Mouse (Mus musculus): Measurements from ENCODE around the gene Eaf2. TPM values are rescaled to one million over a fixed set of nuclear protein-coding genes. Genes with fewer than 3 reads are reported as not detected.

Gene Eaf2
- polyA plus RNA-seq, 1 experiment, result 1.2 TPM

GRCm38 (mm10) chr16:36786466-36786865 is 88.3 kb downstream of the Eaf2 start:
- no peak for DNase-seq
- WGBS, result 93% methylated on average over 7 of the region's 7 CpGs
- no peak overlapping the region for H3K27ac ChIP-seq (ENCODE audit: control insufficient read depth, insufficient read depth, low read length)
- TF ChIP-seq POLR2A (IDR thresholded peaks at IDR 0.05; ENCODE audit: control insufficient read depth, extremely low read depth, insufficient read depth, low read length, poor library complexity) (no peak), CTCF (IDR thresholded peaks at IDR 0.05; ENCODE audit: borderline replicate concordance, control insufficient read depth, extremely low read depth, insufficient read depth, low read length, poor library complexity) (no peak)
- H3K27me3 ChIP-seq (ENCODE audit: control insufficient read depth, insufficient read depth, low read length), result no peaks in the 10 kb centered on the region
- H3K4me1 ChIP-seq (replicated peaks; ENCODE audit: control insufficient read depth, insufficient read depth, low read length), result no peaks in the 10 kb centered on the region
- no peak overlapping the region for H3K4me3 ChIP-seq (ENCODE audit: control insufficient read depth, insufficient read depth, low read length)
- no peaks in the 10 kb centered on the region for H3K36me3 ChIP-seq (ENCODE audit: control insufficient read depth, insufficient read depth, low read length)

GRCm38 (mm10) chr16:36784594-36785313 is 90.0 kb downstream of the Eaf2 start, which contains the start of gene Slc15a2:
Slc15a2 (minus strand) TSS chr16:36784962.
- no peaks in the 10 kb centered on the region for H3K27me3 ChIP-seq (ENCODE audit: control insufficient read depth, insufficient read depth, low read length)
- no peak within 1 kb of the TSS for H3K4me3 ChIP-seq (ENCODE audit: control insufficient read depth, insufficient read depth, low read length)
- no peaks in the 10 kb centered on the region for H3K4me1 ChIP-seq (replicated peaks; ENCODE audit: control insufficient read depth, insufficient read depth, low read length)
- H3K36me3 ChIP-seq (ENCODE audit: control insufficient read depth, insufficient read depth, low read length), result no peaks in the 10 kb centered on the region
- no peak for TF ChIP-seq POLR2A (IDR thresholded peaks at IDR 0.05; ENCODE audit: control insufficient read depth, extremely low read depth, insufficient read depth, low read length, poor library complexity)
- DNase-seq, result no peak
- WGBS, result 82% methylated on average over 10 of the region's 10 CpGs
- no peak within 1 kb of the TSS for H3K27ac ChIP-seq (ENCODE audit: control insufficient read depth, insufficient read depth, low read length)

- TF ChIP-seq POLR2A (IDR thresholded peaks at IDR 0.05; ENCODE audit: control insufficient read depth, extremely low read depth, insufficient read depth, low read length, poor library complexity) (no peak), CTCF (IDR thresholded peaks at IDR 0.05; ENCODE audit: borderline replicate concordance, control insufficient read depth, extremely low read depth, insufficient read depth, low read length, poor library complexity) (no peak)
- H3K36me3 ChIP-seq (ENCODE audit: control insufficient read depth, insufficient read depth, low read length), result no peaks in the 10 kb centered on the region
- DNase-seq, result no peak
- H3K4me3 ChIP-seq (ENCODE audit: control insufficient read depth, insufficient read depth, low read length), result no peak overlapping the region
- no peak overlapping the region for H3K27ac ChIP-seq (ENCODE audit: control insufficient read depth, insufficient read depth, low read length)
- no peaks in the 10 kb centered on the region for H3K27me3 ChIP-seq (ENCODE audit: control insufficient read depth, insufficient read depth, low read length)
- 96% methylated on average over 2 of the region's 2 CpGs for WGBS
- H3K4me1 ChIP-seq (replicated peaks; ENCODE audit: control insufficient read depth, insufficient read depth, low read length), result no peaks in the 10 kb centered on the region
Measured at GRCm38 (mm10) chr16:36784146-36784545, 90.7 kb downstream of the Eaf2 start.

GRCm38 (mm10) chr16:36775658-36776057 is 99.1 kb downstream of the Eaf2 start:
- Histone ChIP-seq H3K36me3 (ENCODE audit: control insufficient read depth, insufficient read depth, low read length) (no peaks in the 10 kb centered on the region), H3K27ac (ENCODE audit: control insufficient read depth, insufficient read depth, low read length) (no peak overlapping the region), H3K4me3 (ENCODE audit: control insufficient read depth, insufficient read depth, low read length) (no peak overlapping the region), H3K27me3 (ENCODE audit: control insufficient read depth, insufficient read depth, low read length) (no peaks in the 10 kb centered on the region), H3K4me1 (replicated peaks; ENCODE audit: control insufficient read depth, insufficient read depth, low read length) (no peaks in the 10 kb centered on the region)
- WGBS, result 94% methylated on average over 6 of the region's 6 CpGs
- TF ChIP-seq POLR2A (IDR thresholded peaks at IDR 0.05; ENCODE audit: control insufficient read depth, extremely low read depth, insufficient read depth, low read length, poor library complexity) (no peak), CTCF (IDR thresholded peaks at IDR 0.05; ENCODE audit: borderline replicate concordance, control insufficient read depth, extremely low read depth, insufficient read depth, low read length, poor library complexity) (no peak)
- no peak for DNase-seq

GRCm38 (mm10) chr16:36772996-36773395 is 101.8 kb downstream of the Eaf2 start:
- Histone ChIP-seq H3K36me3 (ENCODE audit: control insufficient read depth, insufficient read depth, low read length) (no peaks in the 10 kb centered on the region), H3K4me1 (replicated peaks; ENCODE audit: control insufficient read depth, insufficient read depth, low read length) (no peaks in the 10 kb centered on the region), H3K4me3 (ENCODE audit: control insufficient read depth, insufficient read depth, low read length) (no peak overlapping the region), H3K27me3 (ENCODE audit: control insufficient read depth, insufficient read depth, low read length) (no peaks in the 10 kb centered on the region), H3K27ac (ENCODE audit: control insufficient read depth, insufficient read depth, low read length) (no peak overlapping the region)
- no peak for DNase-seq
- TF ChIP-seq POLR2A (IDR thresholded peaks at IDR 0.05; ENCODE audit: control insufficient read depth, extremely low read depth, insufficient read depth, low read length, poor library complexity), result no peak
- TF ChIP-seq CTCF (IDR thresholded peaks at IDR 0.05; ENCODE audit: borderline replicate concordance, control insufficient read depth, extremely low read depth, insufficient read depth, low read length, poor library complexity), result no peak
- 96% methylated on average over 5 of the region's 5 CpGs for WGBS

GRCm38 (mm10) chr16:36771703-36772102 is 103.1 kb downstream of the Eaf2 start:
- Histone ChIP-seq H3K4me3 (ENCODE audit: control insufficient read depth, insufficient read depth, low read length) (no peak overlapping the region), H3K4me1 (replicated peaks; ENCODE audit: control insufficient read depth, insufficient read depth, low read length) (no peaks in the 10 kb centered on the region), H3K27ac (ENCODE audit: control insufficient read depth, insufficient read depth, low read length) (no peak overlapping the region), H3K36me3 (ENCODE audit: control insufficient read depth, insufficient read depth, low read length) (no peaks in the 10 kb centered on the region), H3K27me3 (ENCODE audit: control insufficient read depth, insufficient read depth, low read length) (no peaks in the 10 kb centered on the region)
- TF ChIP-seq CTCF (IDR thresholded peaks at IDR 0.05; ENCODE audit: borderline replicate concordance, control insufficient read depth, extremely low read depth, insufficient read depth, low read length, poor library complexity) (no peak), POLR2A (IDR thresholded peaks at IDR 0.05; ENCODE audit: control insufficient read depth, extremely low read depth, insufficient read depth, low read length, poor library complexity) (no peak)
- 95% methylated on average over 3 of the region's 3 CpGs for WGBS
- no peak for DNase-seq

- H3K4me1 ChIP-seq (replicated peaks; ENCODE audit: control insufficient read depth, insufficient read depth, low read length), result no peaks in the 10 kb centered on the region
Measured at GRCm38 (mm10) chr16:36771244-36771643, 103.6 kb downstream of the Eaf2 start.

More at GRCm38 (mm10) chr16:36771244-36771643, 103.6 kb downstream of the Eaf2 start:
- Histone ChIP-seq H3K27me3 (ENCODE audit: control insufficient read depth, insufficient read depth, low read length) (no peaks in the 10 kb centered on the region), H3K4me3 (ENCODE audit: control insufficient read depth, insufficient read depth, low read length) (no peak overlapping the region), H3K36me3 (ENCODE audit: control insufficient read depth, insufficient read depth, low read length) (no peaks in the 10 kb centered on the region), H3K27ac (ENCODE audit: control insufficient read depth, insufficient read depth, low read length) (no peak overlapping the region)
- TF ChIP-seq CTCF (IDR thresholded peaks at IDR 0.05; ENCODE audit: borderline replicate concordance, control insufficient read depth, extremely low read depth, insufficient read depth, low read length, poor library complexity) (no peak), POLR2A (IDR thresholded peaks at IDR 0.05; ENCODE audit: control insufficient read depth, extremely low read depth, insufficient read depth, low read length, poor library complexity) (no peak)
- DNase-seq, result no peak
- WGBS, result 88% methylated on average over 2 of the region's 2 CpGs

Measured in thymus, adult 2 months (tissue).